Mouse (Mus musculus): ENCODE results near the gene Ppp2r2c. TPM values are rescaled to one million over a fixed set of nuclear protein-coding genes. Genes with fewer than 3 reads are reported as not detected.

The Ppp2r2c gene
- total RNA-seq, 2 experiments from 2014 or later = not detected

Other genes starting within 250 kb of the Ppp2r2c start
- 21.0 and 24.0 TPM in 2 replicates for gene D5Ertd579e, start 172.5 kb upstream of the Ppp2r2c start, total RNA-seq (2014; fragmentation: Nextera tagmentation)
- 25.7 and 44.6 TPM in 2 replicates for gene D5Ertd579e, start 172.5 kb upstream of the Ppp2r2c start, total RNA-seq (2017)
- 10.4 and 15.1 TPM in 2 replicates for gene Bloc1s4, start 119.9 kb upstream of the Ppp2r2c start, total RNA-seq (2014; fragmentation: Nextera tagmentation)
- 23.2 and 24.4 TPM in 2 replicates for gene Bloc1s4, start 119.9 kb upstream of the Ppp2r2c start, total RNA-seq (2017)
- gene Mrfap1, start 71.7 kb upstream of the Ppp2r2c start, total RNA-seq (2014; fragmentation: Nextera tagmentation) = 150 and 174 TPM in 2 replicates
- 236 and 255 TPM in 2 replicates for gene Mrfap1, start 71.7 kb upstream of the Ppp2r2c start, total RNA-seq (2017)
- 17.0 and 17.2 TPM in 2 replicates for gene Man2b2, start 37.9 kb upstream of the Ppp2r2c start, total RNA-seq (2014; fragmentation: Nextera tagmentation)
- 7.8 and 8.3 TPM in 2 replicates for gene Man2b2, start 37.9 kb upstream of the Ppp2r2c start, total RNA-seq (2017)
- gene Wfs1, start 120.7 kb downstream of the Ppp2r2c start, total RNA-seq (2014; fragmentation: Nextera tagmentation) = 0.59 TPM in 1 of 2 replicates, not detected in the other
- not detected in 2 replicates for gene Wfs1, start 120.7 kb downstream of the Ppp2r2c start, total RNA-seq (2017)
- gene Gm1043, start 216.9 kb downstream of the Ppp2r2c start, total RNA-seq (2014; fragmentation: Nextera tagmentation) = 0.25 and 0.39 TPM in 2 replicates
- gene Gm1043, start 216.9 kb downstream of the Ppp2r2c start, total RNA-seq (2017) = 0.15 and 0.94 TPM in 2 replicates